Mouse (Mus musculus): ENCODE data around the gene Cs. TPM values are rescaled to one million over a fixed set of nuclear protein-coding genes. Genes with fewer than 3 reads are reported as not detected.

The Cs gene
- polyA plus RNA-seq, 1 experiment from 2014 or later: 85.4 TPM

- DNase-seq (ENCODE audit: low spot score): peak; percentile 79
- Histone ChIP-seq H3K9me3 (ENCODE audit: low read length) (no peaks in the 10 kb centered on the region), H3K27ac (ENCODE audit: low read length) (peak overlapping the region; percentile 94), H3K4me1 (ENCODE audit: insufficient read depth, low read depth, low read length) (peaks cover 10% of the 10 kb centered on the region; the same call in 1 of the 2 replicates), H3K36me3 (ENCODE audit: insufficient read depth, low read length) (peaks cover 9% of the 10 kb centered on the region), H3K4me3 (ENCODE audit: low read depth, low read length) (peak overlapping the region; percentile 81), H3K9ac (replicated peaks; ENCODE audit: low read depth) (peak overlapping the region; percentile 64), H3K4me2 (replicated peaks; ENCODE audit: low read depth, low read length) (peak overlapping the region; percentile 86), H3K27me3 (replicated peaks; ENCODE audit: insufficient read depth, low read length) (no peaks in the 10 kb centered on the region)
- peak; percentile 6 for ATAC-seq
- no peak for TF ChIP-seq CTCF (IDR thresholded peaks at IDR 0.05)
- TF ChIP-seq EP300 (IDR thresholded peaks at IDR 0.05): no peak
- WGBS: under 1% methylated on average over 14 of the region's 14 CpGs
Measured at GRCm38 (mm10) chr10:128412055-128412381, 74.5 kb downstream of the Cs start.

Small RNA genes within 50 kb of the gene (microRNA-seq; reads per million reads assigned to microRNA genes)
- gene Gm25361 (not detected), gene Gm26308 (not detected), gene Mir6914 (not detected), gene Mir6915 (not detected)

Other genes with a start within 250 kb of the Cs start
- 11.2 and 11.4 TPM in 2 replicates for gene Baz2a, start 246.2 kb upstream of the Cs start, polyA plus RNA-seq (2015; fragmentation: Nextera tagmentation; extraction: Ambion mirVana)
- gene Rbms2, start 157.4 kb upstream of the Cs start, polyA plus RNA-seq (2015; fragmentation: Nextera tagmentation; extraction: Ambion mirVana): 26.4 and 28.3 TPM in 2 replicates
- 0.82 and 0.92 TPM in 2 replicates for gene Gls2, start 143.3 kb upstream of the Cs start, polyA plus RNA-seq (2015; fragmentation: Nextera tagmentation; extraction: Ambion mirVana)
- 16.0 and 16.9 TPM in 2 replicates for gene Spryd4, start 125.9 kb upstream of the Cs start, polyA plus RNA-seq (2015; fragmentation: Nextera tagmentation; extraction: Ambion mirVana)
- gene Mip, start 111.9 kb upstream of the Cs start, polyA plus RNA-seq (2015; fragmentation: Nextera tagmentation; extraction: Ambion mirVana): not detected in 2 replicates
- 11.2 and 14.5 TPM in 2 replicates for gene Timeless, start 105.7 kb upstream of the Cs start, polyA plus RNA-seq (2015; fragmentation: Nextera tagmentation; extraction: Ambion mirVana)
- not detected in 2 replicates for gene Apon, start 83.6 kb upstream of the Cs start, polyA plus RNA-seq (2015; fragmentation: Nextera tagmentation; extraction: Ambion mirVana)
- gene Apof, start 69.1 kb upstream of the Cs start, polyA plus RNA-seq (2015; fragmentation: Nextera tagmentation; extraction: Ambion mirVana): not detected in 2 replicates
- gene Stat2, start 67.2 kb upstream of the Cs start, polyA plus RNA-seq (2015; fragmentation: Nextera tagmentation; extraction: Ambion mirVana): 11.8 and 13.4 TPM in 2 replicates
- gene Il23a, start 39.0 kb upstream of the Cs start, polyA plus RNA-seq (2015; fragmentation: Nextera tagmentation; extraction: Ambion mirVana): 0.30 and 0.32 TPM in 2 replicates
- gene Pan2, start 34.4 kb upstream of the Cs start, polyA plus RNA-seq (2015; fragmentation: Nextera tagmentation; extraction: Ambion mirVana): 19.0 and 20.2 TPM in 2 replicates
- gene Cnpy2, start 15.3 kb upstream of the Cs start, polyA plus RNA-seq (2015; fragmentation: Nextera tagmentation; extraction: Ambion mirVana): 243 and 244 TPM in 2 replicates
- 16.4 and 19.9 TPM in 2 replicates for gene Coq10a, start 31.3 kb downstream of the Cs start, polyA plus RNA-seq (2015; fragmentation: Nextera tagmentation; extraction: Ambion mirVana)
- gene Ankrd52, start 39.4 kb downstream of the Cs start, polyA plus RNA-seq (2015; fragmentation: Nextera tagmentation; extraction: Ambion mirVana): 4.2 and 4.9 TPM in 2 replicates
- gene Slc39a5, start 63.5 kb downstream of the Cs start, polyA plus RNA-seq (2015; fragmentation: Nextera tagmentation; extraction: Ambion mirVana): 0.15 TPM in 1 of 2 replicates, not detected in the other
- 48.6 and 54.7 TPM in 2 replicates for gene Nabp2, start 73.8 kb downstream of the Cs start, polyA plus RNA-seq (2015; fragmentation: Nextera tagmentation; extraction: Ambion mirVana)
- 31.3 and 32.2 TPM in 2 replicates for gene Rnf41, start 73.9 kb downstream of the Cs start, polyA plus RNA-seq (2015; fragmentation: Nextera tagmentation; extraction: Ambion mirVana)
- 28.9 and 33.0 TPM in 2 replicates for gene Smarcc2, start 121.5 kb downstream of the Cs start, polyA plus RNA-seq (2015; fragmentation: Nextera tagmentation; extraction: Ambion mirVana)
- 1,888 and 2,049 TPM in 2 replicates for gene Myl6, start 156.4 kb downstream of the Cs start, polyA plus RNA-seq (2015; fragmentation: Nextera tagmentation; extraction: Ambion mirVana)
- 5.5 and 5.9 TPM in 2 replicates for gene Myl6b, start 161.0 kb downstream of the Cs start, polyA plus RNA-seq (2015; fragmentation: Nextera tagmentation; extraction: Ambion mirVana)
- 31.1 and 38.2 TPM in 2 replicates for gene Esyt1, start 188.1 kb downstream of the Cs start, polyA plus RNA-seq (2015; fragmentation: Nextera tagmentation; extraction: Ambion mirVana)
- 13.6 and 15.3 TPM in 2 replicates for gene Zc3h10, start 210.0 kb downstream of the Cs start, polyA plus RNA-seq (2015; fragmentation: Nextera tagmentation; extraction: Ambion mirVana)
- gene Rpl41, start 211.6 kb downstream of the Cs start, polyA plus RNA-seq (2015; fragmentation: Nextera tagmentation; extraction: Ambion mirVana): 2,921 and 3,267 TPM in 2 replicates
- gene Pa2g4, start 228.3 kb downstream of the Cs start, polyA plus RNA-seq (2015; fragmentation: Nextera tagmentation; extraction: Ambion mirVana): 64.2 and 66.5 TPM in 2 replicates

Data from lung, postnatal 0 days (tissue).